Mouse (Mus musculus) lung, embryonic 15.5 days (tissue): ENCODE data around the gene Krtap13. TPM values are rescaled to one million over a fixed set of nuclear protein-coding genes. Genes with fewer than 3 reads are reported as not detected.

Source experiments
- ATAC-seq: fragments of 200-750 bp; cut with Nextera tagmentation; 2 replicates; pipeline ENCODE4 v1.8.0; 2017; ENCODE audit warnings: moderate number of reproducible peaks, borderline replicate concordance; ENCODE audit not compliant: low FRiP score, low TSS enrichment; ENCODE audit errors: extremely low read depth
- H3K27ac ChIP-seq: fragments of 300-500 bp; sonication (generic); 2 replicates; pipeline ENCODE4 v1.5.1; 2015; ENCODE audit warnings: moderate library complexity, mild to moderate bottlenecking, inconsistent platforms
- H3K27me3 ChIP-seq: fragments of 300-500 bp; sonication (generic); 2 replicates; pipeline ENCODE4 v1.6.1; 2015; ENCODE audit warnings: inconsistent platforms
- H3K36me3 ChIP-seq: fragments of 300-500 bp; sonication (generic); 2 replicates; pipeline ENCODE4 v1.6.1; 2015; ENCODE audit warnings: inconsistent platforms
- H3K4me1 ChIP-seq: fragments of 300-500 bp; sonication (generic); 2 replicates; pipeline ENCODE4 v1.6.1; 2015; ENCODE audit warnings: inconsistent platforms
- H3K4me2 ChIP-seq: fragments of 300-500 bp; sonication (generic); 2 replicates; pipeline ENCODE4 v1.6.1; 2015; ENCODE audit warnings: inconsistent platforms, mild to moderate bottlenecking, moderate library complexity
- H3K4me3 ChIP-seq: fragments of 300-500 bp; sonication (generic); 2 replicates; pipeline ENCODE4 v1.5.1; 2015; ENCODE audit warnings: mild to moderate bottlenecking, inconsistent platforms
- H3K9ac ChIP-seq: fragments of 300-500 bp; sonication (generic); 2 replicates; pipeline ENCODE4 v1.6.1; 2015; ENCODE audit warnings: inconsistent platforms
- H3K9me3 ChIP-seq: fragments of 300-500 bp; sonication (generic); 2 replicates; pipeline ENCODE4 v1.6.1; 2016; ENCODE audit warnings: inconsistent platforms
- WGBS: fragments of 180-500 bp; shearing (Covaris S2); methylation state at CpG from one replicate; pipeline ENCODE4 v1.1.7; 2015; 5-methylcytosine and 5-hydroxymethylcytosine counted together
- polyA plus RNA-seq: library from polyadenylated mRNA; unstranded; fragments of >200 nt; fragmentation: Nextera tagmentation; extraction: Ambion mirVana; gene quantifications from 2 replicates; pipeline ENCODE4 v1.2.1, GENCODE M21; 2015

Krtap13 gene
- polyA plus RNA-seq, 1 experiment from 2014 or later = not detected

DNA sequence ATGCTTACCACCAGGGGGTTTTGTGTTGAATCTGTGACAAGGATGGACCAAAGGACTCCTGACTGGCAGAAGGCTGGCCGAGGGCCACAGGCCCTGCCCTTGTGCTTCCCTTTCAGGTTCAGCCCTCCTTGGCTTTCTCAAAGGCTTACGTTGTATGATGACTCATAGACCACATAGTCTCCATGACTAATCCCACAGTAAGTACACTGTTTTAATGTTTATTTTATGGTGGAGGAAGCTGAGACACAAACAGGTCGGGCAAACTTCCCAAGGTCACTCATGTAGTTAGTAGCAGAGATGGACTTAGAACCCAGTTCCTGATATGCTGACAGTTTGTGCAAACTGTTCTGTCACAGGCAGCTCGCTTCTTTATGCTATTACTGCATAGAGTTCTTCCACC lies 40.7 kb downstream of the Krtap13 start:
- Histone ChIP-seq H3K4me1 (no peaks in the 10 kb centered on the region), H3K9me3 (no peaks in the 10 kb centered on the region), H3K4me3 (no peak overlapping the region), H3K27ac (no peak overlapping the region), H3K36me3 (no peaks in the 10 kb centered on the region), H3K9ac (no peak overlapping the region), H3K4me2 (no peak overlapping the region), H3K27me3 (no peaks in the 10 kb centered on the region)
- WGBS = 63% methylated on average over 4 of the region's 4 CpGs
- ATAC-seq = no peak

DNA sequence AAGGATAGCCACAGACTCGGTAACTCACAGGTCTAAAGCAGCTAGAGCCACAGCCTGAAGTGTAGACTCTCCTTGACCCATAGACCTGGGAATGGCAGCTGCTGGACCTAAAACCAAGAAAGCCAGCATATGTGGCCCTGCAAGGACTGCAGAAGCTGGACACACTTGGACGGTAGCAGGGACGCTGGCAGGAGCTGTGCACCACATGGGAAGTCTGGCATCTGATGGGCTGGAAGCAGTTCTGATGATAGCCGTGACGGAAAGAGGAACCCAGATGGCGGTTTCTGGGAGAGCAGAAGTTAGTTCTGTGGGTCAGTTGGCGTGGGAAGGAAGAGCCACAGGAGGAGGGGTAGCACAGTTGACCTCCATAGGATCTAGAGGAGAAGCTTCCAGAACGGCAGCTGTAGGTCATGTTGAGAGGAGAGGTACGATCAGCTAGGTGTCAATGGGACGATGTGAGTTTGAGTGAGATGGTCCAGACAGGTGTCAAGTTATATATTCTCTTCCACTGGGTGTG lies 43.9 kb downstream of the Krtap13 start, which contains the start of gene 2310061N02Rik:
Gene 2310061N02Rik (minus strand): TSS at position 467 of the 517 bp plus-strand sequence.
- 81% methylated on average over 10 of the region's 10 CpGs for WGBS
- Histone ChIP-seq H3K27ac (no peak within 1 kb of the TSS), H3K9ac (no peak within 1 kb of the TSS), H3K9me3 (no peaks in the 10 kb centered on the region), H3K4me3 (no peak within 1 kb of the TSS), H3K4me2 (no peak within 1 kb of the TSS), H3K36me3 (no peaks in the 10 kb centered on the region), H3K4me1 (no peaks in the 10 kb centered on the region), H3K27me3 (no peaks in the 10 kb centered on the region)
- no peak for ATAC-seq

- WGBS = 38% methylated on average over 4 of the region's 4 CpGs
- no peak for ATAC-seq
Observed at GRCm38 (mm10) chr16:88701072-88701864, 50.2 kb downstream of the Krtap13 start.

More at GRCm38 (mm10) chr16:88701072-88701864, 50.2 kb downstream of the Krtap13 start:
- Histone ChIP-seq H3K36me3 (no peaks in the 10 kb centered on the region), H3K27ac (no peak overlapping the region), H3K9me3 (no peaks in the 10 kb centered on the region), H3K27me3 (no peaks in the 10 kb centered on the region), H3K4me3 (no peak overlapping the region), H3K4me2 (no peak overlapping the region), H3K4me1 (no peaks in the 10 kb centered on the region), H3K9ac (no peak overlapping the region)

Other genes starting within 250 kb of the Krtap13 start
- gene Cldn17, start 244.7 kb downstream of the Krtap13 start, polyA plus RNA-seq = not detected in 2 replicates
- gene Cldn8, start 188.5 kb downstream of the Krtap13 start, polyA plus RNA-seq = 3.2 and 3.7 TPM in 2 replicates
- not detected in 2 replicates for gene Krtap24-1, start 139.4 kb downstream of the Krtap13 start, polyA plus RNA-seq
- gene 2310079G19Rik, start 124.0 kb downstream of the Krtap13 start, polyA plus RNA-seq = not detected in 2 replicates
- gene Krtap26-1, start 103.8 kb downstream of the Krtap13 start, polyA plus RNA-seq = not detected in 2 replicates
- gene Krtap27-1, start 80.0 kb downstream of the Krtap13 start, polyA plus RNA-seq = not detected in 2 replicates
- gene 2310061N02Rik, start 43.7 kb downstream of the Krtap13 start, polyA plus RNA-seq = not detected in 2 replicates
- gene Krtap13-1, start 22.8 kb downstream of the Krtap13 start, polyA plus RNA-seq = not detected in 2 replicates
- gene 2310034C09Rik, start 7.2 kb upstream of the Krtap13 start, polyA plus RNA-seq = not detected in 2 replicates
- not detected in 2 replicates for gene 2310057N15Rik, start 22.6 kb upstream of the Krtap13 start, polyA plus RNA-seq
- not detected in 2 replicates for gene Gm5965, start 26.3 kb upstream of the Krtap13 start, polyA plus RNA-seq
- not detected in 2 replicates for gene Gm20741, start 60.6 kb upstream of the Krtap13 start, polyA plus RNA-seq
- not detected in 2 replicates for gene Krtap15, start 68.6 kb upstream of the Krtap13 start, polyA plus RNA-seq
- not detected in 2 replicates for gene Krtap14, start 74.5 kb upstream of the Krtap13 start, polyA plus RNA-seq
- gene Krtap19-1, start 117.8 kb upstream of the Krtap13 start, polyA plus RNA-seq = not detected in 2 replicates
- not detected in 2 replicates for gene Krtap19-2, start 122.6 kb upstream of the Krtap13 start, polyA plus RNA-seq
- not detected in 2 replicates for gene Krtap19-3, start 126.4 kb upstream of the Krtap13 start, polyA plus RNA-seq
- not detected in 2 replicates for gene Krtap19-4, start 133.5 kb upstream of the Krtap13 start, polyA plus RNA-seq
- gene Krtap19-5, start 144.8 kb upstream of the Krtap13 start, polyA plus RNA-seq = not detected in 2 replicates
- gene Krtap19-9b, start 180.6 kb upstream of the Krtap13 start, polyA plus RNA-seq = not detected in 2 replicates
- gene Krtap16-3, start 211.2 kb upstream of the Krtap13 start, polyA plus RNA-seq = not detected in 2 replicates